In genomic region chr13:55403935-55404852, GRCm38 (mm10) we compare ENCODE assay signal across 12 mouse cellular contexts. TPM values are rescaled to one million over a fixed set of nuclear protein-coding genes. Genes with fewer than 3 reads are reported as not detected.
DNase-seq lines count a peak whose midpoint lies in the region; ATAC-seq and TF ChIP-seq lines count a peak whose summit lies in the region.
"Had no signal": no experiment of that assay in that cellular context is flagged by ENCODE, and none has a peak within 500 bp of the region (broad histone marks: within the 10 kb centered on the region; RNA-seq: fewer than 3 reads in every experiment).

No protein-coding gene starts in this region.

- TF ChIP-seq EP300 in liver, postnatal 0 days (IDR thresholded peaks at IDR 0.05; ENCODE audit: low read depth): no peak

- ATAC-seq in midbrain, embryonic 11.5 days (ENCODE audit: low FRiP score): no peak
- no peak for ATAC-seq in midbrain, postnatal 0 days (ENCODE audit: low FRiP score)
- peak; percentile 24 for ATAC-seq in common myeloid progenitor, adult 5-6 weeks (replicated peaks; ENCODE audit: low read depth, poor library complexity, severe bottlenecking)
- no peak for ATAC-seq in liver, postnatal 0 days
- ATAC-seq in megakaryocyte-erythroid progenitor cell, adult 5-6 weeks (replicated peaks; ENCODE audit: low FRiP score, low TSS enrichment, poor library complexity, severe bottlenecking): no peak

- DNase-seq in midbrain, embryonic 11.5 days (ENCODE audit: low spot score, missing footprints): peak; percentile 75
- no peak for DNase-seq in midbrain, postnatal 0 days (ENCODE audit: low spot score)
- DNase-seq in gonadal fat pad, adult 2 months (ENCODE audit: low read depth): peak; percentile 96
- no peak for DNase-seq in liver, postnatal 0 days
- DNase-seq: cerebellum, adult 11 months had no signal

- TF ChIP-seq CTCF in midbrain, postnatal 0 days (IDR thresholded peaks at IDR 0.05): no peak
- TF ChIP-seq CTCF in olfactory bulb, adult 2 months (IDR thresholded peaks at IDR 0.05; ENCODE audit: insufficient read depth, low read depth, low read length): no peak
- TF ChIP-seq CTCF in liver, postnatal 0 days (IDR thresholded peaks at IDR 0.05; ENCODE audit: low read depth): no peak

- no peak overlapping the region for H3K4me3 ChIP-seq in midbrain, embryonic 11.5 days (ENCODE audit: low read depth, low read length)
- no peak overlapping the region for H3K4me3 ChIP-seq in midbrain, postnatal 0 days (ENCODE audit: low read depth, low read length)
- H3K4me3 ChIP-seq in olfactory bulb, adult 2 months (ENCODE audit: insufficient read depth, low read depth, low read length): peak overlapping the region; percentile 13; the same call in 1 of the 2 replicates
- H3K4me3 ChIP-seq in liver, postnatal 0 days (ENCODE audit: low read depth, low read length): no peak overlapping the region
- H3K4me3 ChIP-seq: liver, embryonic 12.5 days had no signal

- no peak overlapping the region for H3K4me2 ChIP-seq in midbrain, embryonic 11.5 days
- no peak overlapping the region for H3K4me2 ChIP-seq in midbrain, postnatal 0 days (ENCODE audit: low read depth, low read length, poor library complexity, severe bottlenecking)
- H3K4me2 ChIP-seq in liver, postnatal 0 days (ENCODE audit: low read depth, low read length): no peak overlapping the region
- H3K4me2 ChIP-seq: liver, embryonic 12.5 days had no signal

- no peak for TF ChIP-seq POLR2A in olfactory bulb, adult 2 months (IDR thresholded peaks at IDR 0.05; ENCODE audit: insufficient read depth, low read depth, low read length)

- H3K4me1 ChIP-seq in midbrain, embryonic 11.5 days (ENCODE audit: control insufficient read depth, insufficient read depth, low read length): peaks cover 5% of the 10 kb centered on the region; the same call in 1 of the 2 replicates
- peaks cover 4% of the 10 kb centered on the region; the same call in 1 of the 2 replicates for H3K4me1 ChIP-seq in midbrain, postnatal 0 days (ENCODE audit: insufficient read depth, low read length)
- H3K4me1 ChIP-seq in olfactory bulb, adult 2 months (ENCODE audit: control insufficient read depth, insufficient read depth, low read length): peaks cover 35% of the 10 kb centered on the region
- H3K4me1 ChIP-seq in liver, postnatal 0 days (ENCODE audit: insufficient read depth): peaks cover 2% of the 10 kb centered on the region; the same call in 1 of the 2 replicates

- no peaks in the 10 kb centered on the region for H3K27me3 ChIP-seq in midbrain, embryonic 11.5 days (ENCODE audit: control insufficient read depth, insufficient read depth, low read length)
- no peaks in the 10 kb centered on the region; the same call in 1 of the 2 replicates for H3K27me3 ChIP-seq in midbrain, postnatal 0 days (ENCODE audit: insufficient read depth, low read length)
- peaks cover 22% of the 10 kb centered on the region for H3K27me3 ChIP-seq in liver, postnatal 0 days (ENCODE audit: insufficient read depth, low read length)

- H3K9ac ChIP-seq in midbrain, embryonic 11.5 days (ENCODE audit: low read length): no peak overlapping the region
- H3K9ac ChIP-seq in midbrain, postnatal 0 days (replicated peaks; ENCODE audit: low read length, poor library complexity, severe bottlenecking): no peak overlapping the region
- no peak overlapping the region for H3K9ac ChIP-seq in liver, postnatal 0 days (replicated peaks)
- H3K9ac ChIP-seq: liver, embryonic 12.5 days had no signal

- H3K36me3 ChIP-seq in midbrain, embryonic 11.5 days (ENCODE audit: control insufficient read depth, insufficient read depth, low read length): no peaks in the 10 kb centered on the region
- no peaks in the 10 kb centered on the region for H3K36me3 ChIP-seq in midbrain, postnatal 0 days (ENCODE audit: insufficient read depth, low read length)
- H3K36me3 ChIP-seq in liver, postnatal 0 days (replicated peaks; ENCODE audit: insufficient read depth, low read length): no peaks in the 10 kb centered on the region
- H3K36me3 ChIP-seq: liver, embryonic 12.5 days had no signal

- no peak overlapping the region for H3K27ac ChIP-seq in midbrain, embryonic 11.5 days (ENCODE audit: low read depth, low read length)
- H3K27ac ChIP-seq in midbrain, postnatal 0 days (ENCODE audit: low read depth, low read length): no peak overlapping the region
- peak overlapping the region; percentile 98 for H3K27ac ChIP-seq in olfactory bulb, adult 2 months (ENCODE audit: insufficient read depth, low read depth, low read length)
- H3K27ac ChIP-seq in liver, postnatal 0 days (ENCODE audit: low read depth): no peak overlapping the region; the same call in 1 of the 2 replicates
- H3K27ac ChIP-seq: liver, embryonic 12.5 days had no signal

- WGBS in midbrain, embryonic 11.5 days: 82% methylated on average over 15 of the region's 15 CpGs
- 68% methylated on average over 15 of the region's 15 CpGs for WGBS in midbrain, postnatal 0 days
- WGBS in olfactory bulb, adult 2 months: 14% methylated on average over 15 of the region's 15 CpGs
- WGBS in liver, postnatal 0 days (ENCODE audit: insufficient replicate concordance): 54% methylated on average over 15 of the region's 15 CpGs

- no peaks in the 10 kb centered on the region for H3K9me3 ChIP-seq in midbrain, embryonic 11.5 days (ENCODE audit: control insufficient read depth, low read length)
- H3K9me3 ChIP-seq in midbrain, postnatal 0 days (ENCODE audit: low read length): no peaks in the 10 kb centered on the region
- H3K9me3 ChIP-seq in liver, postnatal 0 days (ENCODE audit: low read length): no peaks in the 10 kb centered on the region
- H3K9me3 ChIP-seq: liver, embryonic 12.5 days had no signal

RNA-seq across cellular contexts. Expression of gene Slc34a1, which starts 6.2 kb away (rescaled TPM):
- not detected in 2 replicates for polyA plus RNA-seq in midbrain, embryonic 11.5 days (2014; fragmentation: Nextera tagmentation; extraction: Ambion mirVana)
- not detected in 2 replicates for total RNA-seq in midbrain, postnatal 0 days (2014; rRNA removed)
- polyA plus RNA-seq in midbrain, postnatal 0 days (2015; fragmentation: Nextera tagmentation; extraction: Ambion mirVana): 0.04 TPM in 1 of 2 replicates, not detected in the other
- not detected in 2 replicates for total RNA-seq in common myeloid progenitor, adult 5-6 weeks (2017)
- 0.34 and 0.91 TPM in 2 replicates for polyA plus RNA-seq in gonadal fat pad, adult 2 months (2012; rRNA removed)
- polyA plus RNA-seq in olfactory bulb, adult 2 months (2012; ENCODE audit: insufficient read depth, insufficient read length, low replicate concordance, missing spikeins): not detected in 2 replicates
- polyA plus RNA-seq in liver, postnatal 0 days (2015; fragmentation: Nextera tagmentation; extraction: Ambion mirVana): not detected in 2 replicates
- not detected in 2 replicates for total RNA-seq in megakaryocyte-erythroid progenitor cell, adult 5-6 weeks (2014; fragmentation: Nextera tagmentation)
- total RNA-seq in megakaryocyte-erythroid progenitor cell, adult 5-6 weeks (2017): not detected in 2 replicates
- polyA plus RNA-seq: intestine, embryonic 14.5 days; liver, embryonic 12.5 days; midbrain, embryonic 16.5 days had no signal

RNA-seq across cellular contexts. Expression of gene Pfn3, which starts 10.8 kb away (rescaled TPM):
- polyA plus RNA-seq in midbrain, embryonic 11.5 days (2014; fragmentation: Nextera tagmentation; extraction: Ambion mirVana): not detected in 2 replicates
- total RNA-seq in midbrain, postnatal 0 days (2014; rRNA removed): 0.71 TPM in 1 of 2 replicates, not detected in the other
- polyA plus RNA-seq in midbrain, postnatal 0 days (2015; fragmentation: Nextera tagmentation; extraction: Ambion mirVana): 1.5 and 1.6 TPM in 2 replicates
- not detected in 2 replicates for total RNA-seq in common myeloid progenitor, adult 5-6 weeks (2017)
- polyA plus RNA-seq in gonadal fat pad, adult 2 months (2012; rRNA removed): 0.26 and 0.49 TPM in 2 replicates
- polyA plus RNA-seq in olfactory bulb, adult 2 months (2012; ENCODE audit: insufficient read depth, insufficient read length, low replicate concordance, missing spikeins): not detected in 2 replicates
- polyA plus RNA-seq in liver, postnatal 0 days (2015; fragmentation: Nextera tagmentation; extraction: Ambion mirVana): not detected in 2 replicates
- total RNA-seq in megakaryocyte-erythroid progenitor cell, adult 5-6 weeks (2014; fragmentation: Nextera tagmentation): not detected in 2 replicates
- total RNA-seq in megakaryocyte-erythroid progenitor cell, adult 5-6 weeks (2017): not detected in 2 replicates
- total RNA-seq: gastrocnemius, adult 18-20 months had no signal
- polyA plus RNA-seq: intestine, embryonic 14.5 days; liver, embryonic 12.5 days had no signal

RNA-seq across cellular contexts. Expression of gene F12, which starts 22.4 kb away (rescaled TPM):
- 0.14 TPM in 1 of 2 replicates, not detected in the other for polyA plus RNA-seq in midbrain, embryonic 11.5 days (2014; fragmentation: Nextera tagmentation; extraction: Ambion mirVana)
- not detected in 2 replicates for total RNA-seq in midbrain, postnatal 0 days (2014; rRNA removed)
- 0.43 and 0.49 TPM in 2 replicates for polyA plus RNA-seq in midbrain, postnatal 0 days (2015; fragmentation: Nextera tagmentation; extraction: Ambion mirVana)
- total RNA-seq in common myeloid progenitor, adult 5-6 weeks (2017): not detected in 2 replicates
- 0.12 and 0.55 TPM in 2 replicates for polyA plus RNA-seq in gonadal fat pad, adult 2 months (2012; rRNA removed)
- not detected in 2 replicates for polyA plus RNA-seq in olfactory bulb, adult 2 months (2012; ENCODE audit: insufficient read depth, insufficient read length, low replicate concordance, missing spikeins)
- 403 and 418 TPM in 2 replicates for polyA plus RNA-seq in liver, postnatal 0 days (2015; fragmentation: Nextera tagmentation; extraction: Ambion mirVana)
- not detected in 2 replicates for total RNA-seq in megakaryocyte-erythroid progenitor cell, adult 5-6 weeks (2014; fragmentation: Nextera tagmentation)
- total RNA-seq in megakaryocyte-erythroid progenitor cell, adult 5-6 weeks (2017): not detected in 2 replicates

RNA-seq across cellular contexts. Expression of gene Rgs14, which starts 34.7 kb away (rescaled TPM):
- polyA plus RNA-seq in midbrain, embryonic 11.5 days (2014; fragmentation: Nextera tagmentation; extraction: Ambion mirVana): 0.37 and 0.72 TPM in 2 replicates
- total RNA-seq in midbrain, postnatal 0 days (2014; rRNA removed): 0.44 and 1.1 TPM in 2 replicates
- polyA plus RNA-seq in midbrain, postnatal 0 days (2015; fragmentation: Nextera tagmentation; extraction: Ambion mirVana): 1.3 and 1.5 TPM in 2 replicates
- 4.2 and 8.7 TPM in 2 replicates for total RNA-seq in common myeloid progenitor, adult 5-6 weeks (2017)
- 2.4 and 2.8 TPM in 2 replicates for polyA plus RNA-seq in gonadal fat pad, adult 2 months (2012; rRNA removed)
- polyA plus RNA-seq in olfactory bulb, adult 2 months (2012; ENCODE audit: insufficient read depth, insufficient read length, low replicate concordance, missing spikeins): not detected in 2 replicates
- 2.8 and 3.1 TPM in 2 replicates for polyA plus RNA-seq in liver, postnatal 0 days (2015; fragmentation: Nextera tagmentation; extraction: Ambion mirVana)
- total RNA-seq in megakaryocyte-erythroid progenitor cell, adult 5-6 weeks (2014; fragmentation: Nextera tagmentation): 6.9 and 11.9 TPM in 2 replicates
- total RNA-seq in megakaryocyte-erythroid progenitor cell, adult 5-6 weeks (2017): 1.8 and 3.2 TPM in 2 replicates

RNA-seq across cellular contexts. Expression of gene Grk6, which starts 40.7 kb away (rescaled TPM):
- 42.0 and 52.3 TPM in 2 replicates for polyA plus RNA-seq in midbrain, embryonic 11.5 days (2014; fragmentation: Nextera tagmentation; extraction: Ambion mirVana)
- 70.4 and 71.9 TPM in 2 replicates for total RNA-seq in midbrain, postnatal 0 days (2014; rRNA removed)
- polyA plus RNA-seq in midbrain, postnatal 0 days (2015; fragmentation: Nextera tagmentation; extraction: Ambion mirVana): 35.5 and 35.8 TPM in 2 replicates
- 68.9 and 84.5 TPM in 2 replicates for total RNA-seq in common myeloid progenitor, adult 5-6 weeks (2017)
- 36.1 and 44.1 TPM in 2 replicates for polyA plus RNA-seq in gonadal fat pad, adult 2 months (2012; rRNA removed)
- polyA plus RNA-seq in olfactory bulb, adult 2 months (2012; ENCODE audit: insufficient read depth, insufficient read length, low replicate concordance, missing spikeins): 128 TPM in 1 of 2 replicates, not detected in the other
- 15.9 and 16.7 TPM in 2 replicates for polyA plus RNA-seq in liver, postnatal 0 days (2015; fragmentation: Nextera tagmentation; extraction: Ambion mirVana)
- total RNA-seq in megakaryocyte-erythroid progenitor cell, adult 5-6 weeks (2014; fragmentation: Nextera tagmentation): 61.4 and 80.6 TPM in 2 replicates
- total RNA-seq in megakaryocyte-erythroid progenitor cell, adult 5-6 weeks (2017): 67.7 and 82.4 TPM in 2 replicates

Comparison
In these comparisons a context has a peak if more than half of its experiments do, and no peak if none do; other contexts are left out.
1. DNase-seq: peak in midbrain, embryonic 11.5 days (single experiment) and gonadal fat pad, adult 2 months (single experiment); none in midbrain, postnatal 0 days (single experiment) and liver, postnatal 0 days (single experiment).
2. RNA of gene F12, which starts 22.4 kb away (polyA plus RNA-seq): 403 to 418 TPM in liver, postnatal 0 days; 0.43 to 0.49 TPM in midbrain, postnatal 0 days, 0.12 to 0.55 TPM in gonadal fat pad, adult 2 months, 0.14 TPM in midbrain, embryonic 11.5 days and not detected in olfactory bulb, adult 2 months; every median in the first group is over 100 times any median in the second.